Mouse (Mus musculus): Measurements from ENCODE around the gene Sepsecs.

Sepsecs gene

DNA sequence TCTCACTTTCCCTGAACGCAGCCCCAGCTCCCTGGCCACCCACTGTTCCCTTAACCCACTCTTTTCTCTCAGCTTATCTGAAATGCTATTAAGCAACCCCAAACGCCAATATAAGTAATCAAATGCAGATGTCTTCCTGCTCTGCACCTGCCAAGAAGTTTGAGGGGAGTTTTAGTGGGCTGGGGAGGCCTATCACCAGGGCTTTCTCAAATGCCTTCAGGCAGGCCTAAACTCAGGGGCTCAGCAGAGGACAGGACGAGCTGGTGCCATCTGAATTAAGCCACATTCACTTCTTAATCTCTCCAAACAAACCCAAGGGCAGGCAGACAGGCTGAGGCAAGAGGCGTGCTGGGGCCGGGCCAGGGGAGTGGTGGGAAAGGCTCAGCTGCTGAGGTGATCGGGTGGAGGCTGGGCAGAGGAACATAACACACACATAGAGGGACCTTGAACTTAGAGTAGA lies 64.9 kb downstream of the Sepsecs start:
- no peak for DNase-seq

DNA sequence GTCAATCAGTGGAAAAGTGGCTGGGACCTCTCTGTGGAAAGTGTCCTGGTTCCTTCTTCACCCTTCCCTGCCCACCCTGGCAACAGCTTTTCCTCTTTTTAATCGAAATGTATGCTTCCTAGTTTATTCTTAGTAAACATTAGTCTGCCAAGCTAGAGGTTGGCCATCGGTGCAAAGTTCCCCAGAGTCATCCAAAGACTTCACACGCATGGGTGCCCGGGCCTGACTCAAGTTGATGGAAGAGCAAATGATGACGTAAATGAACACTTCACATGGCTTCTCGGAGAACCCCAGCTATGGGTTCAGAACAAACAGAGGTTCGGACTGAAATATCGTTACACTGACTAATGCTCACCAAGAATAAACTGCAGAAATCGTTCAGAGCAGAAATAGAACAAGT lies 78.9 kb downstream of the Sepsecs start:
- no peak for DNase-seq
